In the genomic region with DNA sequence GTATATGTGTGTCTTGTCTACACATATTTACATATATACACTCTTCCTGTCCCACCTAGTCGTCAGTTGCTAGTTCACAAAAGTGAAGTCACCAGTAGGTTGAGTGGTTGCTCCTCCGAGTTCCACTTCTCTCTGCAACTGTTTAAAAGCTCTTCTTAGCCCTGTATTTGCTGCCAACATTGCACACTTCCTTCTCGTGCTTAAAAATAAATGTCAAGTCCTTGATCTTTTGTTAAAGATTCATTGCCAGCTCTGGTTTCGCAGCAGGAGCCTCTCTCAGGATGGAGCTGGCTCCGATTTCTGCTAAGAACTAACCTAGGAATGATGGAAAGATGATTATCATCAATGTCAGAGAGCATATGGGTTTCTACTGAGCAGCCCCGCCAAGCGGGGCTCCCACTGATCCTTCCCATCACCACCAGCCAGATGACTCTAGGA, we compare ENCODE assay signal across 10 mouse cellular contexts. TPM values are rescaled to one million over a fixed set of nuclear protein-coding genes. Genes with fewer than 3 reads are reported as not detected.
A peak's percentile ranks its signal among the peaks of the same experiment; 100 is the strongest.
DNase-seq lines count a peak whose midpoint lies in the region; ATAC-seq lines count a peak whose summit lies in the region.
"Had no signal": no experiment of that assay in that cellular context is flagged by ENCODE, and none has a peak within 500 bp of the region (broad histone marks: within the 10 kb centered on the region; RNA-seq: fewer than 3 reads in every experiment).

No protein-coding gene starts in this region.

- H3K9ac ChIP-seq in midbrain, embryonic 14.5 days (replicated peaks; ENCODE audit: low read length), result no peak overlapping the region
- no peak overlapping the region for H3K9ac ChIP-seq in liver, embryonic 11.5 days (ENCODE audit: low read depth, low read length)
- H3K9ac ChIP-seq: limb, embryonic 12.5 days had no signal

- H3K4me1 ChIP-seq in midbrain, embryonic 14.5 days (ENCODE audit: control insufficient read depth, insufficient read depth, low read length), result peaks cover 5% of the 10 kb centered on the region
- no peaks in the 10 kb centered on the region for H3K4me1 ChIP-seq in liver, embryonic 11.5 days (replicated peaks; ENCODE audit: control insufficient read depth, insufficient read depth, low read length)

- H3K9me3 ChIP-seq in midbrain, embryonic 14.5 days (ENCODE audit: control insufficient read depth, low read length), result no peaks in the 10 kb centered on the region
- no peaks in the 10 kb centered on the region for H3K9me3 ChIP-seq in liver, embryonic 11.5 days (ENCODE audit: control insufficient read depth, low read length)
- H3K9me3 ChIP-seq: limb, embryonic 12.5 days had no signal

- no peaks in the 10 kb centered on the region for H3K36me3 ChIP-seq in midbrain, embryonic 14.5 days (ENCODE audit: control insufficient read depth, insufficient read depth, low read length)
- H3K36me3 ChIP-seq in liver, embryonic 11.5 days (ENCODE audit: control insufficient read depth, insufficient read depth, low read length), result no peaks in the 10 kb centered on the region
- H3K36me3 ChIP-seq: limb, embryonic 12.5 days had no signal

- ATAC-seq in midbrain, embryonic 14.5 days (ENCODE audit: low FRiP score, low TSS enrichment), result no peak
- ATAC-seq in liver, embryonic 11.5 days (replicated peaks; ENCODE audit: low FRiP score), result no peak

- H3K4me2 ChIP-seq in midbrain, embryonic 14.5 days (ENCODE audit: low read length), result no peak overlapping the region
- no peak overlapping the region for H3K4me2 ChIP-seq in liver, embryonic 11.5 days
- H3K4me2 ChIP-seq: limb, embryonic 12.5 days had no signal

- no peaks in the 10 kb centered on the region for H3K27me3 ChIP-seq in midbrain, embryonic 14.5 days (ENCODE audit: control insufficient read depth, insufficient read depth, low read length)
- H3K27me3 ChIP-seq in liver, embryonic 11.5 days (replicated peaks; ENCODE audit: control insufficient read depth, insufficient read depth, low read length), result no peaks in the 10 kb centered on the region
- H3K27me3 ChIP-seq: limb, embryonic 12.5 days had no signal

- 56% methylated on average over 7 of the region's 7 CpGs for WGBS in midbrain, embryonic 14.5 days
- WGBS in liver, embryonic 11.5 days, result 61% methylated on average over 7 of the region's 7 CpGs

- no peak overlapping the region for H3K4me3 ChIP-seq in midbrain, embryonic 14.5 days (replicated peaks; ENCODE audit: low read depth, low read length)
- no peak overlapping the region for H3K4me3 ChIP-seq in liver, embryonic 11.5 days (ENCODE audit: low read depth, low read length)
- H3K4me3 ChIP-seq: limb, embryonic 12.5 days had no signal

- peak overlapping the region; percentile 1 for H3K27ac ChIP-seq in midbrain, embryonic 14.5 days (replicated peaks; ENCODE audit: low read depth, low read length)
- no peak overlapping the region for H3K27ac ChIP-seq in liver, embryonic 11.5 days (ENCODE audit: low read depth, low read length)
- H3K27ac ChIP-seq: limb, embryonic 12.5 days had no signal

- DNase-seq in layer of hippocampus, adult 11-12 months (ENCODE audit: low spot score), result peak; percentile 30
- no peak for DNase-seq in layer of hippocampus, postnatal 25 days (ENCODE audit: extremely low spot score in 1 of 2, low spot score in 1 of 2)
- DNase-seq in adrenal gland, postnatal 10 days, result peak; percentile 35
- peak; percentile 83 to 85 for DNase-seq in cerebellum, postnatal 25 days
- DNase-seq in midbrain, embryonic 14.5 days, result peak; percentile 30
- no peak for DNase-seq in liver, embryonic 11.5 days (ENCODE audit: low spot score)
- no peak for DNase-seq in thymus, postnatal 10 days (ENCODE audit: low spot score in 2 of 2)
- DNase-seq in right cerebral cortex, postnatal 36 days (ENCODE audit: low spot score in 2 of 2), result no peak
- DNase-seq: heart, postnatal 10 days had no signal

RNA-seq across cellular contexts. Expression of a gene that starts 43.7 kb away (rescaled TPM):
- total RNA-seq in layer of hippocampus, postnatal 25 days (2021), result 10 to 100 TPM; 29.2 to 33.9 TPM
- 10 to 100 TPM; 28.8 to 33.4 TPM for total RNA-seq in adrenal gland, postnatal 10 days (2021)
- polyA plus RNA-seq in midbrain, embryonic 14.5 days (2014; fragmentation: Nextera tagmentation; extraction: Ambion mirVana), result 18.9 and 31.6 TPM in 2 replicates
- 15.4 and 16.4 TPM in 2 replicates for polyA plus RNA-seq in liver, embryonic 11.5 days (2014; fragmentation: Nextera tagmentation; extraction: Ambion mirVana)

Comparison
In these comparisons a context has a peak if more than half of its experiments do, and no peak if none do; other contexts are left out.
1. DNase-seq: peak in layer of hippocampus, adult 11-12 months (single experiment), adrenal gland, postnatal 10 days (single experiment), cerebellum, postnatal 25 days (2 of 2) and midbrain, embryonic 14.5 days (single experiment); none in layer of hippocampus, postnatal 25 days (0 of 2), liver, embryonic 11.5 days (single experiment), thymus, postnatal 10 days (0 of 2) and right cerebral cortex, postnatal 36 days (0 of 2).